Mouse (Mus musculus) cerebellum, postnatal 36 days (tissue): ENCODE results near the gene Memo1.
"Not testable (repeated sequence)": the region's sequence is repeated elsewhere in the genome, so short reads cannot be mapped to it uniquely, and the experiment has no call there.

Experiments used
- DNase-seq, 2 experiments: peaks; one replicate each; pipeline ENCODE4 v3.0.0; 2021 to 2022; ENCODE audit warnings: mixed read lengths in 2 of 2

Memo1 gene

DNA sequence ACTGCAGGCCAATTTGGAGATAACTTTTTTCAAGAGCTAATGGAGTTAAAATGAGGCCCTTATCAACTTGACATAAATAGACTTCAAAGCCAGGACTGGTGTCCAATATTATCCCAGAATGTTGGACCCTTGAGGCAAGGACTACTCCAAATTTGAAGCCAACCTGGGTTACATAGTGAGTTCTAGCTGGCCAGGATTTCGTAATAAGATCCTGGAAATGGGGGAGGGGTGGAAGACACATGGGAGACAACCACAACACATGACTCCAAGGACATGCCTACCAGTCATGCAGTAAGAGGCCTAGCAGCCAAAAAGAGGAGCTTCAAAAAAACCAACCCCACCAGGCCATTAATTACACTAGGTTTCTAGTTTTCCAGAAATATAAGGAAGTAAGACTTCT lies 50.0 kb downstream of the Memo1 start:
- DNase-seq = no peak

GRCm38 (mm10) chr17:74242788-74243187 lies 52.5 kb downstream of the Memo1 start:
- DNase-seq = no peak

DNA sequence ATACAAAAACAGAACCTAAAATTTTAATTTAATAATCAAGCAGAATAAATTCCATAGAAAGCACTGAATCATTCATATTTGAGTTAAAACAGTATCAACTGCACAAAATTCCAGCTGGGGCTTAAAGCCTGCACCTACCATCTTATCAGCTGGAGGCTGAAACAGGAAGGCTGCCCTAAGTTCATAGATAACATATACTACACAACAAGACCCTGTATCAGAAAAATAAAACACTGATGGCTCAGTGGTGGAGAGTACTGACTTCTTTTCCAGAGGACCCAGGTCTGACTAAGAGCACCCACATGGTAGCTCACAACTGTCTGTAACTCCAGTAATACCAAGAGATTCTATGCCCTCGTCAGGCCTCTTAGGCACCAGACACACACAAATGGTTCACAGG lies 55.0 kb downstream of the Memo1 start:
- no peak for DNase-seq

GRCm38 (mm10) chr17:74228131-74228759 lies 67.1 kb downstream of the Memo1 start:
- DNase-seq = no peak

DNA sequence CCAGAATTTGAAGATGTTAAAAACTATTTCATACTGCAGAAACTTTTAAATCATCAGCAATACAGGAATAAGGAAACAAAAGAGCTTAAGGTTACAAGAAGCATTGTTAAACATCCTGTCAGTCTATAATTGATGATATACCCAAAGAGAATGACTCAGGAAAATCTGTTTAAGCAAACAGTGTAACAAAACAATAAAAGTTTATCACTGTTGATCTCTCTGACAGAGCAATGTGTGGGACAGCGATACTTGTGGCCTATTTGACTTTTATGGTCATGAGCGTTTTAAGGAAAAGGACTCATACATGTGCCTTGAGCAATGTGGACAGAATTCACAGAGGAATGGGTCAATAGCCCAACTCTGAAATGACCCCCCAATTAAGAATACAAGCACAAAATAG lies 78.0 kb downstream of the Memo1 start:
- no peak for DNase-seq

DNA sequence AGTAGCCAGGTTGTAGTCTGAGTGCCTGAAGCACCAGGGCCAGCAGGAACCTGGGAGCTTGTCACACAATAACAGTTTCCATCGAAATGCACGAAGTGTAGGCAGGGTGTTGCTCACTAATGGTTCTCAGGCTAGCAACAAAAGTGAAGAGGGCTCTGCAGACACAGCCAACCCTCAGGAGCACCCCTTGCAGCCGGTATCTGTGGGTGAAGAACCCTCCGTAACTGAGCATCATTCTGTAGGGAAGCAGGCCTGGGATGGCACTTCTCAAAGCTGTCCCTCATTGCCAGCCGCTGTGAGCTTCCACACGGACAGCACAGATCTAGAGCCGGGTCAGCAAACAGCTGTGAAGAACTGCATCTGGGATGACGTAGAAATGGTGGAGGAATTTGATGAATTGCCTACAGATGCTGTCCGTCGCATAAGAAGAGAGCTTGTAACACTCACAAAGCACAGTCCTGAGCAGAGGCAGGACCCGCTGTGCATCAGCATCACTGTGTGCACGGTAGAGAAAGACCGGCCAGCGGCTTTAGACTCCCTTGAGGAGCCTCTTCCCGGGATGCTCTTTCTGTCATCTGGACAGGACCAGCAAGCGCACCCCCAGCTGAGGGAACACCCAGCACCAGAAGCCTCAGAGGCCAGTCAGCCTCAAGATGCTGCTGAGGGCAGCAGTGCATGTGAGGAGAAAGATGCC lies 82.3 kb downstream of the Memo1 start:
- not testable (repeated sequence) for DNase-seq

DNA sequence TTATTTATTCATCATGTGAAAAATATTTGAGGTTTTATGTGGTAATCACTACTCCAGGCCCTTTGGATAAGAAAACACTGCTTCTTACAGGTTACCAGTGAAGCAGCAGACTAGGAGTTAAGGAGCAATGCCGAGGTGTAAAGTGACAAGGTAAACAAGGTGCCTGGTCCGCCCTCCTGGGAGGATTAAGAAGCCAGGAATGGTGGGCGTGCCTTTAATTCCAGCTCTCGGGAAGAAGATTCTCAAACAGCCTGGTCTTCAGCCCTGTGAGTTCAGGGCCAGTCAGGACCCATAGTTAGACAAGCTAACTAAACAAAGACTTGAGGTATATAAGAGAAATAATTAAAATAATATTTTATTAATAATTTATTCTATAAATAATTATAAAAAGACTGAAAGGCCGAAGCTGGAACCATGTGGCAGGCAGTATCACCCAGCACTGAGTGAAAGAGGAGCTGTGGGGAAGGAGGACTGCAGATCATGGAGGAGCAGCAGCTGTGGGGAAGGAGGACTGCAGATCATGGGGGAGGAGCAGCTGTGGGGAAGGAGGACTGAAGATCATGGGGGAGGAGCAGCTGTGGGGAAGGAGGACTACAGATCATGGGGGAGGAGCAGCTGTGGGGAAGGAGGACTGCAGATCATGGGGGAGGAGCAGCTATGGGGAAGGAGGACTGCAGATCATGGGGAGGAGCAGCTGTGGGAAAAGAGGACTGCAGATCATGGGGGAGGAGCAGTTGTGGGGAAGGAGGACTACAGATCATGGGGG lies 86.0 kb downstream of the Memo1 start:
- DNase-seq = no peak

DNA sequence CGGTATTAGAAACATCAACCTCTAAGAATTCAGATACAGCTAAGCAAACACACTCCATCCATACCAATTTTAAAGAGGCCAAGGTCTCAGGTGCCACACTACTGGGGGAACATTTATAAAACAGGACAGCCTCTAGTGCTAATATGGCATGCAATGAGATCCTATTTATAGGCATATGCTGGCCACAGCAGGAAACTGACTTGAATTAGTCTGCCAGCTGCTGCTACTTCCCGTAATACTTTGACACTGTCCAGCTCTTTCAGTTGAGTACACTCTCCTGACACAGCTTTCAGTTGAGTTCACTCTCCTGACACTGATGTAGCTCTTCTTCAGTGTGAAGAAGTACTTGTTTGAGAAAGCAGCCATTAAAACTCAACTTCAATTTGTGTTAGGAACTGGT lies 99.4 kb downstream of the Memo1 start:
- no peak for DNase-seq

DNA sequence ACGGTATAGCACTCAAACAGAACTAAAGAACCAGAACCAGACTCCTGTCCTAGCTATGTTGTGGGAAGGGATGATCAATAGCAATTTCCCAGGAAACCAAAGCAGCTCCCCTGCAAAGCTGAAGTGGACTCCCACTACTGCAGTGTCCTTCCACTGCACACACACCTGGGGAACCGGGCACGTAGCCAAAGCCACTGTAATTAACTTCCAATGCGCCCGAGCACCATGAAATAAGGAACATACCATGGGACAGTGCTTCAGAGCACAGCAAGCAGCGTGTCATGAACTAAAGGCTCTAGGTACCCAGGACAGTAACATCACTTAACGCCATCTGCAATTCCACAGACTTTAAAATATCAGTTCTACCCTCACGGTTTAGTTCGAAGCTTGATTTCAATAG lies 100.6 kb downstream of the Memo1 start:
- no peak for DNase-seq

GRCm38 (mm10) chr17:74193463-74193862 lies 101.9 kb downstream of the Memo1 start:
- no peak for DNase-seq

DNA sequence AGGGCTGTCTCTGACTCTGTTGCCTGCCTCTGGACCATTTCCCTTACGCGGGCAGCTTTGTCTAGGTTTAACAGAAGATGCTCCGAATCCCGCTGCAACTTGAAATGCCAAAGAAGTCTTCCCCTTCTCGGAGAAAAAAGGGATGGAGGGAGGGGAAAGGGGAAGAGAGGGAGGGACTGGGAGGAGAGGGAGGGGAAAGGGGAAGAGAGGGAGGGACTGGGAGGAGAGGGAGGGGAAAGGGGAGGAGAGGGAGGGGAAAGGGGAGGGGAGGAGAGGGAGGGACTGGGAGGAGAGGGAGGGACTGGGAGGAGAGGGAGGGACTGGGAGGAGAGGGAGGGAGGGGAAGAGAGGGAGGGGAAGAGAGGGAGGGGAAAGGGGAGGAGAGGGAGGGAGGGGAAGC lies 103.9 kb downstream of the Memo1 start:
- no peak for DNase-seq

GRCm38 (mm10) chr17:74186197-74186596 lies 109.1 kb downstream of the Memo1 start:
- no peak for DNase-seq

- no peak for DNase-seq
Observed at GRCm38 (mm10) chr17:74184739-74185138, 110.6 kb downstream of the Memo1 start.

GRCm38 (mm10) chr17:74180889-74181288 lies 114.4 kb downstream of the Memo1 start:
- no peak for DNase-seq

DNA sequence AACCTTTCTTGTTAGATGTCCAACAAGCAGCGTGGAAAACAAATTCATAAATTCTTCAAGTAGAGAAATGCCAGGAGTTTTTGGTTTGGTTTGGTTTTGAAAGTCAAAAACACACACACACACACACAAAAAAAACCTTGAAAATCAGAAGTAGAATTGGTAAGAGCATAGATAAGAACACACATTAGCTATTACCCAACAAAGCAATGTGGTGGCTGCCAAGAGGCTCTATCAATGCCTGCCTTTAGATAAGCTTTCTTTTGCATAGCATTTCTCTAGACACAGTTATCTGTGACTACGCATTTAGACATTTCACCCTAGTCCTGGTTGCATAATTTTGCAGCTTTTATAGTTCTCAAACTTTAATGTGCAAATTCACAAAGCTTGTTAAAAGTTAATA lies 115.7 kb downstream of the Memo1 start:
- not testable (repeated sequence) for DNase-seq

- DNase-seq = no peak
Observed at GRCm38 (mm10) chr17:74173726-74174125, 121.6 kb downstream of the Memo1 start.

DNA sequence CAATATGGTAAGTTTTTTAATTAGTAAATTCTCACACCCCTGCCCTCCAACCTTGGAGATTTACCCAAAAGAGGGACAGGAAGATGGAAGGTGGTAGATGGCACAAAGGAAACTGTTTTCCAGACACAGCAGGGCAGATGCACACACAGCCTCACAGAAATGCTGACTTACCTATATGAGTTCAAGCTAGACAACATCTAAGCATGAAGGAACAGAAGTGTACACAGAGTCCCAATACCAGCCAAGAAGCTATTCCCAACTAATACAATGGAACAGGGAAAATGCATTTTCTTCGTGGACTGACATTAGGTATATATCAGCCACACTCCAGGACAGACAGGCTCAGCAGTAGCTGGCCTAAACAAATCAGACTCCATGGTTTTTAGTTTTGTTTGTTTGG lies 122.5 kb downstream of the Memo1 start:
- DNase-seq = no peak

- DNase-seq = peak in 1 of 2 experiments; percentile 2
Observed at GRCm38 (mm10) chr17:74159443-74159894, 135.9 kb downstream of the Memo1 start.

DNA sequence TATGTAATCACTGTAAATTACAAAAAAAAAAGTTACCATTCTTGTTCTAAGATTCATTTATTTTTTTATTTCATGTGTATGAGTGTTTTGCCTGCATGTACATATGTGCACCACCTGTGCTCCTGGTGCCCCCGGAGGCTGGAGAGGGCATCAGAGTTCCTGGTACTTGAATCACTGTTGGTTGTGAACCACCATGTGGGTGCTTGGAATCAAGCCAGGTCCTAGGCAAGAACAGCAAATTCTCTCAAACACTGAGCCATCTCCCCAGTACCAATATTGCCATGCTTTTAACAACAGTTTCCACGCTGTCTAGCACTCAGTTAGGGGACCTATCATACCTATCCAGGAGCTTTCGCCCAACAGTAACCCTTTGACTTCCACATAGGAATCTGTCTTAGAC lies 137.2 kb downstream of the Memo1 start:
- DNase-seq = no peak
